Mouse (Mus musculus): ENCODE results near the gene Dph2. TPM values are rescaled to one million over a fixed set of nuclear protein-coding genes. Genes with fewer than 3 reads are reported as not detected.

Dph2 gene
- polyA plus RNA-seq, 1 experiment from 2014 or later = 19.2 TPM

DNA sequence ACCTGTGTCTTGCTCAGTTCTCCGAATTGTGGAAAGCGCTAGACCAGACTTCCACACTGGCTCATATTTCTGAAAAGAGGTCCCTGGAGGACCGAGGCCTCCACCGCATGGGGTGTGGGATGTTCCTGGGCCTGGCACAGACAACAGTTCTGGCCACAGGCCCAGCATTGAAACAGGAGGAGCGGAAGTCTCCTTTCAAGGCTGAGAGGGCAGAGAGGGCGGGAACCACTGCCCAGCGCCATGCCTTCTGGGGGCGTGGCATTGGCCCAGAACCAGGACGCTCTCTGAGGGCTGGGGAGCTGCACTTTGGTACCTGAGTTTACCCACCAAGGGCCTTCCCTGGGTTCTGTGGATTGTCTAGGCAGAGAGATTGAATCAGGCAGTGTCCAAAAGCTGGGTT is 25.7 kb downstream of the Dph2 start:
- no peak; the same call in 1 of the 2 replicates for ATAC-seq (ENCODE audit: insufficient number of reproducible peaks, insufficient read depth, low FRiP score, low read depth)
- 55% methylated on average over 9 of the region's 9 CpGs for WGBS

DNA sequence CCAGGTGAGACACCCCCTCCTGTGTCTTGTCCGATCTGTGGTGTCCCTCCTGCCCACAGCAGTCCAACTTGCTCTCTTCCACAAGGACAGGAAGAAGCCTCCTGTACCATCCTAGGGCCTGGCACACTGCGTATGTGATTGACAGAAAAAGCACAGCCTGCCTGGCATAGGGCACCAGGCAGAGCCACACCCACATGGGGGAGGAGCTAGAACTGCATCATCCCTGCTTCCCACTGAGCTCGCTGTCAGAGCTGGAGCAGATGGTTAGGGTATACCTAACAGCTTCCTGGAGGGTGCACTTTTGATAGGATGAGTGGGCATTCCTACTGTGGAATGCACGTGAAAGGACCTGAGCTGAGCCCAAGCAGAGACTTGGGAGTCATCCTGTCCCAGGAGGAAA is 29.0 kb downstream of the Dph2 start:
- no peak overlapping the region for H3K27ac ChIP-seq (ENCODE audit: low read length)
- no peaks in the 10 kb centered on the region for H3K4me1 ChIP-seq (ENCODE audit: control insufficient read depth, insufficient read depth, low read length)
- H3K36me3 ChIP-seq (ENCODE audit: control insufficient read depth, insufficient read depth, low read length) = no peaks in the 10 kb centered on the region
- H3K9ac ChIP-seq (replicated peaks; ENCODE audit: low read depth, low read length) = no peak overlapping the region
- H3K27me3 ChIP-seq (ENCODE audit: control insufficient read depth, insufficient read depth, low read length) = no peaks in the 10 kb centered on the region
- H3K9me3 ChIP-seq (ENCODE audit: control insufficient read depth, low read depth, low read length) = no peaks in the 10 kb centered on the region
- H3K4me2 ChIP-seq (replicated peaks; ENCODE audit: low read depth, low read length) = no peak overlapping the region
- H3K4me3 ChIP-seq (ENCODE audit: low read depth, low read length) = no peak overlapping the region
- ATAC-seq (ENCODE audit: insufficient number of reproducible peaks, insufficient read depth, low FRiP score, low read depth) = no peak
- 51% methylated on average over 4 of the region's 4 CpGs for WGBS

More for the DNA sequence above, 25.7 kb downstream of the Dph2 start:
- H3K27me3 ChIP-seq (ENCODE audit: control insufficient read depth, insufficient read depth, low read length) = no peaks in the 10 kb centered on the region
- H3K36me3 ChIP-seq (ENCODE audit: control insufficient read depth, insufficient read depth, low read length) = no peaks in the 10 kb centered on the region
- H3K9me3 ChIP-seq (ENCODE audit: control insufficient read depth, low read depth, low read length) = no peaks in the 10 kb centered on the region
- H3K27ac ChIP-seq (ENCODE audit: low read length) = no peak overlapping the region
- no peak overlapping the region for H3K4me2 ChIP-seq (replicated peaks; ENCODE audit: low read depth, low read length)
- H3K9ac ChIP-seq (replicated peaks; ENCODE audit: low read depth, low read length) = no peak overlapping the region
- H3K4me1 ChIP-seq (ENCODE audit: control insufficient read depth, insufficient read depth, low read length) = no peaks in the 10 kb centered on the region
- no peak overlapping the region for H3K4me3 ChIP-seq (ENCODE audit: low read depth, low read length)

DNA sequence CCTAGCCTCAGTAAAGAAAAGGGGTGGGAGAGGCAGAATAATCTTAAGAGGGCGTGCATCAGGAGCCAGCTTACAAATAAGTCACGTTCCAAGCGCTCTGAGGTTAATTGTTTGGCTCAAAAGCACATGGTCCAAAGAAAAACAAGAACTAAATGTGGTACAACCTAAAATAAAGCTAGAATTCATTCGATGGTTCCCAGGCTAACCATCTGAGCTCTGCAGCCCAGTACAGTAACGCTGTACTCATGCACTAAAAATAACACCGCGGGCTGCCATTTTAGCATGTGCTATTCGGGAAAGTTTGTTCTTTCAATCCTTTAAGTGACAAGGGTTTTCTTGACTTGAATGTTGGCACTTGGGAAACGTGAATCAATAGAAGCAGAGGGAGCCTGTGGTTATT is 31.3 kb downstream of the Dph2 start:
- H3K9me3 ChIP-seq (ENCODE audit: control insufficient read depth, low read depth, low read length) = no peaks in the 10 kb centered on the region
- no peak overlapping the region for H3K4me2 ChIP-seq (replicated peaks; ENCODE audit: low read depth, low read length)
- no peak overlapping the region for H3K4me3 ChIP-seq (ENCODE audit: low read depth, low read length)
- no peaks in the 10 kb centered on the region for H3K27me3 ChIP-seq (ENCODE audit: control insufficient read depth, insufficient read depth, low read length)
- no peaks in the 10 kb centered on the region for H3K4me1 ChIP-seq (ENCODE audit: control insufficient read depth, insufficient read depth, low read length)
- H3K36me3 ChIP-seq (ENCODE audit: control insufficient read depth, insufficient read depth, low read length) = peaks cover 11% of the 10 kb centered on the region
- no peak overlapping the region for H3K9ac ChIP-seq (replicated peaks; ENCODE audit: low read depth, low read length)
- H3K27ac ChIP-seq (ENCODE audit: low read length) = no peak overlapping the region
- WGBS = 85% methylated on average over 9 of the region's 9 CpGs
- no peak for ATAC-seq (ENCODE audit: insufficient number of reproducible peaks, insufficient read depth, low FRiP score, low read depth)

DNA sequence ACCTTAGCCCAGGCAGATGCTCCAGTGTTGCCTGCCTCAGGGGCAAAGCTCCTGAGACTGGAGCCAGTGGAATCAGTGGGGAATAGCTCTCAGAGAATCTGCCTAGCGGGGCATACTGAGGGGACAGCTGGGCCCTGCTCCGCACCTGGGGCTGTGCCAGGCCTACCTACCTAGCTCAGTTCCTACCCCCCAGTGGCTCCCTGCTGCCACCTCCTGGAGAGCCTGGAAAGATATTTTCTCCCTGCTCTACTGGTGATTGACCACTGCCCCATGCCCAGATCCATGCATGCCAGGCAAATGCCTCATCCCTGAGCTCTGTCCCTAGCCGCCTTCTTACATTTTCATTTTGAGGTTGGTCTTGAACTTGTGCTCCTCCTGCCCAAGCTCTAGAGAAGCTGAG is 33.0 kb downstream of the Dph2 start:
- 75% methylated on average over 3 of the region's 3 CpGs for WGBS
- no peaks in the 10 kb centered on the region for H3K9me3 ChIP-seq (ENCODE audit: control insufficient read depth, low read depth, low read length)
- no peak overlapping the region for H3K4me2 ChIP-seq (replicated peaks; ENCODE audit: low read depth, low read length)
- no peak overlapping the region for H3K9ac ChIP-seq (replicated peaks; ENCODE audit: low read depth, low read length)
- H3K27me3 ChIP-seq (ENCODE audit: control insufficient read depth, insufficient read depth, low read length) = no peaks in the 10 kb centered on the region
- no peaks in the 10 kb centered on the region for H3K4me1 ChIP-seq (ENCODE audit: control insufficient read depth, insufficient read depth, low read length)
- H3K36me3 ChIP-seq (ENCODE audit: control insufficient read depth, insufficient read depth, low read length) = peaks cover 11% of the 10 kb centered on the region
- no peak overlapping the region for H3K27ac ChIP-seq (ENCODE audit: low read length)
- no peak for ATAC-seq (ENCODE audit: insufficient number of reproducible peaks, insufficient read depth, low FRiP score, low read depth)
- H3K4me3 ChIP-seq (ENCODE audit: low read depth, low read length) = no peak overlapping the region

DNA sequence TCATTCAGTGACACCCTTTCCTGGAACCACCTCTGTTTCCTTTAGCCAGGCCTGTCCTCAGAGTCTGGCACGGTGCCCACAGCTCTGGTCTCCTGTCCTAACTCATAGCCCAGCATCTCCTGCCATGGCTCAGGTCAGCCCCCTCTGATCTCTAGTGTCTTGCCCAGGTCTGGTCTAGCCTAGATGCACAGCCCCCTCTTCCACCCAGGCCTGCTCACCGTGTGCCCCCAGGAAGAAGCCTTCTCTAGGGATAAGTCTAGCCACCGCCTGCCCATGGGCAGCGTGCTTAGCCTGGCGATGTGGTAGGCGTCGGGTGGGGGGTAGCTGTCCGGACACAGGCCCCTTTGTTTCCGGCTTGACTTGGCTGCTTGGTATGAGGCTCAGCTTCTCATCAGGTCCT is 36.7 kb downstream of the Dph2 start:
- Histone ChIP-seq H3K4me1 (ENCODE audit: control insufficient read depth, insufficient read depth, low read length) (no peaks in the 10 kb centered on the region), H3K36me3 (ENCODE audit: control insufficient read depth, insufficient read depth, low read length) (peaks cover 11% of the 10 kb centered on the region), H3K9ac (replicated peaks; ENCODE audit: low read depth, low read length) (no peak overlapping the region), H3K27ac (ENCODE audit: low read length) (no peak overlapping the region), H3K9me3 (ENCODE audit: control insufficient read depth, low read depth, low read length) (no peaks in the 10 kb centered on the region), H3K27me3 (ENCODE audit: control insufficient read depth, insufficient read depth, low read length) (no peaks in the 10 kb centered on the region), H3K4me2 (replicated peaks; ENCODE audit: low read depth, low read length) (no peak overlapping the region), H3K4me3 (ENCODE audit: low read depth, low read length) (no peak overlapping the region)
- no peak for ATAC-seq (ENCODE audit: insufficient number of reproducible peaks, insufficient read depth, low FRiP score, low read depth)
- 85% methylated on average over 9 of the region's 9 CpGs for WGBS

DNA sequence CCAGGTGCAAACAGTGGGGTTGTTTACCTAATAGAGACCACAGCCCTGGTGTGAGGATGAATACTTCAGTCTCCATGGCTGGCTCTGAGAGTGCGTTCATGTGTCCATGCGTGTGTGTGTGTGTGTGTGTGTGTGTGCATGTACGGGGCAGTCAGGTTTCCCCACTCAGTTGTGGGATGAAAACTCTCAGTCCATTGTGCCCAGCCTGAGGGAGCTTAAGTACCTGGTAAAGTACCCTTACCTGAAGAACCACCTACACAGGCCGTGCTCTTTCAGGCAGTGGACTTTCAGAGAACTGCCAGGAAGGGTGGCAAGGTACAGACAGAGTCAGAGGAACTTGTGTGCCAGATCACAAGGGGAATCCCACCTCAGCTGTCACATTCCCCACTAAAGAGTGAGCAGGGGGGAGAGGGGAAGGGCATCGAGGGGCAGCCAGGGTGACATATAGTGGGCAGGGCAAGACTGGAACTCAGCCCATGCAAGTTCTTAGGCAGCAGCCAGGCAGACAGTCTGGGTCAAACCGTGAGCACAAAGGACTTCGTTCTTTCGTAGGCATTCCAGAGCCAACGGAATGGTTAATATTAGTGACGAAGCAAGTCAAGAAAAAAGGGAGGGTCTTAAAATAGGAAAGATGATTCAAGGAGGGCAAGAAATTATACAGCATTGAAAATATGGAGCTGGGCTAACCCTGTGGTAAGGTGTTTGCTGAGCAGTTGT is 39.5 kb downstream of the Dph2 start:
- no peak overlapping the region for H3K9ac ChIP-seq (replicated peaks; ENCODE audit: low read depth, low read length)
- peaks cover 10% of the 10 kb centered on the region for H3K36me3 ChIP-seq (ENCODE audit: control insufficient read depth, insufficient read depth, low read length)
- 84% methylated on average over 10 of the region's 10 CpGs for WGBS
- no peak overlapping the region for H3K4me3 ChIP-seq (ENCODE audit: low read depth, low read length)
- no peaks in the 10 kb centered on the region for H3K4me1 ChIP-seq (ENCODE audit: control insufficient read depth, insufficient read depth, low read length)
- no peak overlapping the region for H3K27ac ChIP-seq (ENCODE audit: low read length)
- no peaks in the 10 kb centered on the region for H3K9me3 ChIP-seq (ENCODE audit: control insufficient read depth, low read depth, low read length)
- H3K27me3 ChIP-seq (ENCODE audit: control insufficient read depth, insufficient read depth, low read length) = no peaks in the 10 kb centered on the region
- no peak for ATAC-seq (ENCODE audit: insufficient number of reproducible peaks, insufficient read depth, low FRiP score, low read depth)
- H3K4me2 ChIP-seq (replicated peaks; ENCODE audit: low read depth, low read length) = no peak overlapping the region

DNA sequence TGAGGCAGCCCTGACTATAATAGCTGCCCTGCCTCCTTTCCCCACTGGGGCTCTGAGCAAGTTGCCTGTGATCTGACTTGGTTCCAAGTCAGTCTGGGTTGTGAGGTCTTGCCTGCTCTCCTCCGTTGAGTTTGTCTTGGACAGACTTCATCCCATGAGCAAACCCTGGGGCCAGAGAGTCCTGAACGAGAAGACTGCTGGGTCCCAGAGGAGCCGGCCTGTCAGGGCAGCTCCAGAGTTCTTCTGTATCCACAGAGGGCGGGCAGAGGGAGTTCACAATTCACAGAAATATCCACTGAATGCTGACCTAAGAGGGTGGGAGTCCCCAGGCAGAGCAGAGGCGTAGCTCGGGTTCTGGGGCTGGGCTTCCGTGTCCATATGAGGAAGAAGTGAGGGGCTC is 41.0 kb downstream of the Dph2 start:
- Histone ChIP-seq H3K27ac (ENCODE audit: low read length) (no peak overlapping the region), H3K27me3 (ENCODE audit: control insufficient read depth, insufficient read depth, low read length) (no peaks in the 10 kb centered on the region), H3K36me3 (ENCODE audit: control insufficient read depth, insufficient read depth, low read length) (peaks cover 3% of the 10 kb centered on the region; the same call in 1 of the 2 replicates), H3K4me1 (ENCODE audit: control insufficient read depth, insufficient read depth, low read length) (no peaks in the 10 kb centered on the region), H3K9me3 (ENCODE audit: control insufficient read depth, low read depth, low read length) (no peaks in the 10 kb centered on the region), H3K9ac (replicated peaks; ENCODE audit: low read depth, low read length) (no peak overlapping the region), H3K4me3 (ENCODE audit: low read depth, low read length) (no peak overlapping the region), H3K4me2 (replicated peaks; ENCODE audit: low read depth, low read length) (no peak overlapping the region)
- no peak for ATAC-seq (ENCODE audit: insufficient number of reproducible peaks, insufficient read depth, low FRiP score, low read depth)
- WGBS = 67% methylated on average over 7 of the region's 7 CpGs

DNA sequence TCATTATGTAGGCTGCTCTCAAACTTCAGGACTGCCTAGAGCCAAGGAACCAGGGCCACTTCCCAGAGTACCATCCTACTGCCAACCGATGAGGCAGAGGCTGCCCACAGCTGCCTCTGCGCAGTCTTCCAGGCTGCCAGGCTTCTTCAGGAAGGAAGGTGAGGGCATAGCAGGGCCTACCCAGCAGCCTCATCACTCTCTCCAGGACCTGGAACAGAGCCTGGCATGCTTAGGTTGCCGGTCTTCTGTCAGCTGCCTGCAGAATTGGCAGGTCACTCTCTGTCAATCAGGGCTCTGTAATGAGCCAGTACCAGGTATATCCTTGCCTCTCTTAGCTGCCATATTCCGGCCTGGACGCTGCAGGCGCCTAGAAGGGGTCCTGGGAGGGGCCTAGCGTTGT is 41.7 kb downstream of the Dph2 start:
- no peak overlapping the region for H3K27ac ChIP-seq (ENCODE audit: low read length)
- H3K4me1 ChIP-seq (ENCODE audit: control insufficient read depth, insufficient read depth, low read length) = no peaks in the 10 kb centered on the region
- no peak overlapping the region for H3K4me3 ChIP-seq (ENCODE audit: low read depth, low read length)
- WGBS = 89% methylated on average over 7 of the region's 7 CpGs
- peaks cover 6% of the 10 kb centered on the region; the same call in 1 of the 2 replicates for H3K36me3 ChIP-seq (ENCODE audit: control insufficient read depth, insufficient read depth, low read length)
- no peak for ATAC-seq (ENCODE audit: insufficient number of reproducible peaks, insufficient read depth, low FRiP score, low read depth)
- no peaks in the 10 kb centered on the region for H3K9me3 ChIP-seq (ENCODE audit: control insufficient read depth, low read depth, low read length)
- no peak overlapping the region for H3K9ac ChIP-seq (replicated peaks; ENCODE audit: low read depth, low read length)
- H3K4me2 ChIP-seq (replicated peaks; ENCODE audit: low read depth, low read length) = no peak overlapping the region
- no peaks in the 10 kb centered on the region for H3K27me3 ChIP-seq (ENCODE audit: control insufficient read depth, insufficient read depth, low read length)

DNA sequence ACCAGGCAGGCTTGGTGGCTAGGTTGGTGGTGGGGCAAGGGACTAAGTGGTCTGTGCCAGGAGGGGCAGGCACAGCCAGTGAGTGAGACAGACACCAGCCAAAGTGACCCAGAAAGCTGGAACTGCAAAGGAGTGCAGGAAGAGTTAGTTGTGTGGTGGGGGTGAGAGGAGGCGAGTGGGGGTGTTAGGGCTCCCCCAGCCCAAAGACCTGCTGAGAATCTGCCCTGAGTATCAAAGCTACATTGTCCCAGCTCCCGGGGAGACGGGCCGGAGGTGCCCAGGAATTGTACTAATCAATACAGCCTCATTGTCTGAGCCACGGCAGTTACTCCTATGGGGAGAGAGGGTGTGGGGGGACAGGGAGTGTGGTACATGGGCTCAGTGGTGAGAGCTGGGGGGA is 42.3 kb downstream of the Dph2 start:
- no peaks in the 10 kb centered on the region for H3K9me3 ChIP-seq (ENCODE audit: control insufficient read depth, low read depth, low read length)
- H3K27me3 ChIP-seq (ENCODE audit: control insufficient read depth, insufficient read depth, low read length) = no peaks in the 10 kb centered on the region
- peaks cover 6% of the 10 kb centered on the region; the same call in 1 of the 2 replicates for H3K36me3 ChIP-seq (ENCODE audit: control insufficient read depth, insufficient read depth, low read length)
- no peak overlapping the region for H3K4me2 ChIP-seq (replicated peaks; ENCODE audit: low read depth, low read length)
- no peak overlapping the region for H3K4me3 ChIP-seq (ENCODE audit: low read depth, low read length)
- ATAC-seq (ENCODE audit: insufficient number of reproducible peaks, insufficient read depth, low FRiP score, low read depth) = no peak
- no peak overlapping the region for H3K27ac ChIP-seq (ENCODE audit: low read length)
- no peaks in the 10 kb centered on the region for H3K4me1 ChIP-seq (ENCODE audit: control insufficient read depth, insufficient read depth, low read length)
- no peak overlapping the region for H3K9ac ChIP-seq (replicated peaks; ENCODE audit: low read depth, low read length)
- WGBS = 66% methylated on average over 5 of the region's 5 CpGs
